Mouse (Mus musculus): Measurements from ENCODE around the gene Cables2.
"Not testable (repeated sequence)": the region's sequence is repeated elsewhere in the genome, so short reads cannot be mapped to it uniquely, and the experiment has no call there.

Cables2 gene

DNA sequence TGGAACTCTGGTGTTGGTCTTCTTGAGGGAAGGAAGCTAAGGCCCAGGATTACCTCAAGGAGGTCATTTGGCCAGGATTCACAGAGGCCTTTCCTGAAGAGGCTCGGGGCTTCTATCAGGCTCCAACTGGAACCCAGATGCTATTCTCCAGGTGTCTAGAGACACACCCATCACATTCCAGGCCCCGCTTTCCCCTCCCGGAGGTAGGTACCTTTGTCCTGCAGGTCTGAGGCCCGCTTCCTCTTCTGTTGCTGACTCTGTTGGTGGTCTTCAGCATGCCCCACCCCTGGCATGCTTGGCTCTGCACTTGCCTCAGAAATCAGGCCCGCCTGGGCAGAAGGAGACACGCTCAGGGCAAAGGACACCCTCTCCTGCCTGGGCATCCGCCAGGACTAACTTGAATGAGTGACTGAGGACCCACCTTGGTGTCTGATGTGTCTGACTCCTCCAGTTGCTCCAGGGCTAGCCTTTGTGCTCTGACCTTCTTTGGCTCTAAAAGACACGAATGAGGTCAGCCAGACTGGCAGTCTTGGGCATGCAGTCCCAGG lies 4.6 kb upstream of the Cables2 start:
- DNase-seq: no peak

DNA sequence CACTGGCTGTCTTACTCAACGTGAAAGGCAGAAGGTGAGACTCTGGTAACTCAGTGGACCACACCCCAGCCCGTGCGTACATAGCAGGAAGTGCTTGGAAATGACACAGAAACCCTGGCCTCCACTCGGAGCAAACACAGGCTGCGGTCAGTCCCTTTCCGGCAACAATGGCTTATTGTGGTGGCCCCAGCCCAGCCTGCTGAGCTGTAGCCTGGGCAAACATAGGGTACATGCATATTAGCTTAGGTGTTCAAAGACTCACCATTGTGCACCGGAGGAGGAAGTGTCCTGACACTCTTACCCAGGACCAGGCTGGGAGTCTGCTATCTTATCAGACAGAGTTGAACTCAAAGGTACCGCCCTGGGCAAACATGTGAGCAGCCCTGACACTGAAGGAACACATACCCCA lies 3.6 kb upstream of the Cables2 start:
- DNase-seq: no peak

- no peak for DNase-seq
These were observed 3.1 kb upstream of the Cables2 start for GRCm38 (mm10) chr2:180276385-180276784.

GRCm38 (mm10) chr2:180275836-180276235 lies 2.5 kb upstream of the Cables2 start:
- DNase-seq: peak; percentile 34 to 43

- no peak for DNase-seq
These were observed 1.2 kb upstream of the Cables2 start for GRCm38 (mm10) chr2:180274523-180274922.

- DNase-seq: peak in 1 of 2 experiments; percentile 48
These were observed 393 bp downstream of the Cables2 start for GRCm38 (mm10) chr2:180272884-180273321.

DNA sequence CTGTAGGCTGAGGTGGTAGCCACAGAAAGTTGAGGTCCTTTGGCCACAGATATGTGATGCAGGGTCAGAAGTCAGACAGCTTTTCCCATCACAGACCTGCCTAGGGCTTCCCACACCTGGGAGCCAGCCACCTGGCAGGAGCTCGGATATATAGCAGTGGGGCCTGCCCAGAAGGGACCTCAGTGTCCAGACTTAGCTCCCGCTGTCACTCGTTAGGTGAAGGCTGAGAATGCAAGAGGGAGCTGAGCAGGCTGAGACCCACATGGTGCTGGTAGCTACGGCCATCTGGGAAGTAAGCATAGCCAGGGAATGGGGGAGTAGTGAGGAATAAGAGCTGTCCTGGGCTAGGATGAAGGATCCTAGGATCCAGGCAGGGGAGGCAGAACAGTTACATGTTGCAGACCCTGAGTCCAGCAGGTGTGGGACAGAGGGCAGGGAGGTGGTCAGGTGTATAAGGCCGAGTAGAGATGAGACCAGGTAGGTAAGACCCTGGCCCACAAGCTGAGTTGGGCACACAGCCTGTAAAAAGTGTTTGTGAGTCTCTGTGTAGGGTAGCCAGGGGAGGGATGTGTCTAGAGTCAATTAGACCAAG lies 1.4 kb downstream of the Cables2 start:
- no peak for DNase-seq

DNA sequence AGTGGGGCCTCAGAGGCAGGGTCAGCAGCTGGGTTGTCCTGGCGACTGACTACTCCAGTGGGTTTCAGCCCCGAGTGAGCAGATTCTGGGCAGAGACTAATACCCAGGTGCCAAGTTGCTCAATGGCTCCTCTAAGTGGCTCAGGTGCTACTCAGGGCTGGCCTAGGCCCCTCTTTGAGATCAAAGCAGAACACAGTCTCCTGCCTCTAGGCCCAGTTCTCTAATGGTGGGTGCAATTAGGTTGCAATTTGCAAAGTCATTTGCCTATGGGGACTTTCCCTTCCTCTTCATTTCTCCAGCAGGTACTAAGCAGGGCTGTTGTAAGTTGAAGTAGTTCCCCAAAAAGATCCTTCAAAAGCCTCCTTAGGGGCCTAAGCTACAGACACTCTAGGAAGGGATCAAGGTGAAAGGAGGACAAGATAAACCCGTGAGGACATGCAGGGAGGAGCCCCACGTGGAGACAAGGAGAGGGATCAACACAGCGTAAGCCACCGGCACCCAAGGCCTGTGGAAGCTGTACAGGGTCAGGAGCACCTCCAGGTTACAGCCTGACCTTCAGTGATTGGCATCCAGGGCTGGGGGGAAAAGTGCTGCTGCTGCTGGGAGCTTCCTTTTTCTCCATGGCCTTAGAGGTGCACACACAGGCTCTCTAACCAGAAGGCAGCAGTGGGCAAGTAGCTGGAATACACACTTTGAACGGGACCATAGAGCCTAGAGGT lies 2.6 kb downstream of the Cables2 start:
- no peak for DNase-seq

DNA sequence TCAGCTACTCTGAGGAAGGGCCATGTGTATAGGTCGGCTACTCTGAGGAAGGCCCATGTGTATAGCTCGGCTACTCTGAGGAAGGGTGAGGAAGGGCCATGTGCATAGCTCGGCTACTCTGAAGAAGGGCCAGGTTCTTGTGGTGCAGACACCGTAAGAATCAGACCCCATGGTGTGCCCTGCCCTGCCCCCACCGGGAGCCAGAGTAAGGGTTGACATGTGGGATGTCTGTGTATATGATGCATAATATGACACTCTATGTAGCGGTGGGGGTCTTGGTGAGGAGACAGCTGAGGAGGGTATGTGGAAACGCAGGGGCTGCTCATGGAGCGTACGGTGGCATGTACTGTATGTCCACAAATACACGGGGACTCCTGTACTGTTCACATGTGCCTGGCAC lies 4.0 kb downstream of the Cables2 start:
- no peak for DNase-seq

DNA sequence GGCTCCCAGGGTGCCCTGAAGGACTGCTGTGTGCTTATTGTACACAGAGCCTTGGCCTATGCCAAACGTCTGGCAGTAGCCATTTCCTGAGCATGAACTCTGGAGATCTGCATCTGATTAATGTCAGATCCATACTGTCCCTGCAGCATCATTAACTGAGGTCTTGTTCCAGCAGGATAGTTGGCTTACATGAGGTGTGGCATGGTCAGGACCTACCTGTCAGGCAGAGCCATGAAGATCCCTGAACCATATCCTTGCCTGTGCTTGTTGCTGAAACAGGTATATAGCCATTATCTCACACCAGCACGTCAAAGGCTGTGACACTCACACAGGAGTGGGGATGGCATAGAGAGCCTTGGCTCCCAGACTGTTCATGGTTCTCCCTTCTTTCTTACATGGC lies 5.3 kb downstream of the Cables2 start:
- DNase-seq: no peak

DNA sequence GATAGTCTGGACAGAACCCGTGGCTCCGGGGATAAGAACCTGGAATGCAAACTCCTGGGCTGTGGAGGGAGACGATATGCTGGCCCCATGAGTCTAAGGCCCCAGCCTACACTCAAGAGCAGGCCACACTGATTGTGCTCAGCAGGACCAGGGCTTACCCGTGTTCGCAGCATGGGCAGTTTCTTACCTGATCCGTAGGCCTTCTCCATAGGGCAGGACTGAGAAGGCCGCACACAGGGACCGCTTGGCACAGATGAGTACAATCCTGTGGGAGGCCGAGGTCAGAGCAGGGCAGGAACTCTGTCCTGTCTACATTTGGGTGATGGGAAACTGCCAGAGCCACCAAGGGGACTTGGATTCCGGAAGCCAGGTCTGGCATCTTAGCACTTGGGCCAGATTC lies 10.4 kb downstream of the Cables2 start:
- DNase-seq: no peak

- DNase-seq: no peak
These were observed 10.9 kb downstream of the Cables2 start for GRCm38 (mm10) chr2:180262441-180262840.

GRCm38 (mm10) chr2:180261901-180262300 lies 11.4 kb downstream of the Cables2 start:
- DNase-seq: no peak

DNA sequence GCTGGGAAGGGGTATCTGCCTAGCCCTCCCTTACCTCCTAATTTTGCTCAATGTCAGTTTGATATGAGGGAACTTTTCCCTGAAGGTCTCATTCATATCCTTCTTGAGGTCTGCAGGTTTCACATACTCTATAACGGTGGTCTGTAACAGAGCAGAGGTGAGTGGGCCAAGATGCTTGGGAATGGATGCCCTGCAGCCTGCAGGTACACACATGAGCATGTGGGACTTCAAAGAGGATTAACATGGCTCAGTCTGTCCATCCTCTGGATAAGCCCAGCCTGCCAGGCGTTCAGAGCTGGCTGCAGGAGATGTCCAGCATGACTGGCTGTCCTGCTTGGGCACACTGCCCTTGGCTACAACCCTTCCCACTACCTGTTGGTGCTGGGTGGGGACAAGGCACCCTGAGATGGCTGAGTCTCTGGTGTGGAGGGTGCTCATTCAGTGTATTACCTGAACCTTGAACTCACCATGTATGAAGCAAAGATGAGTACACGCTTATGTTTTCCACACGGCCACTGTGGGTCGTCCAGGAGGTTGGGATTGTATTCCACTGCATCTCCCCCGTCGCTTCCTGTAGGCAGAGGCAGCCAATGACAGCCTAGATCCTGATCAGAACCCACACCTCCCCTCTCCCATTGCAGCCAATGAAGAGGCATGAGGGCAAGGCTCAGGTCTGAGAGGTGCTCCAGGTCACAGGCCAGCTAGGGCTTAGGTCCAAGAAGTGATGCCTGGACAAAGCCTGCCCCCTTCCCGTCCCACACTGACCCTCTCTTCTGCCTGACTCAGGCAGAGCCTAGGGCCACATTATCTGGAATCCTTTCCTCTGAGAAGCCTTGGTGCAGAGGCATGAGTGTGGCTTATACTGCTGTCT lies 12.5 kb downstream of the Cables2 start:
- DNase-seq: no peak

GRCm38 (mm10) chr2:180259826-180260609 lies 13.3 kb downstream of the Cables2 start:
- DNase-seq: not testable (repeated sequence)

GRCm38 (mm10) chr2:180258951-180259484 lies 14.3 kb downstream of the Cables2 start:
- not testable (repeated sequence) for DNase-seq

DNA sequence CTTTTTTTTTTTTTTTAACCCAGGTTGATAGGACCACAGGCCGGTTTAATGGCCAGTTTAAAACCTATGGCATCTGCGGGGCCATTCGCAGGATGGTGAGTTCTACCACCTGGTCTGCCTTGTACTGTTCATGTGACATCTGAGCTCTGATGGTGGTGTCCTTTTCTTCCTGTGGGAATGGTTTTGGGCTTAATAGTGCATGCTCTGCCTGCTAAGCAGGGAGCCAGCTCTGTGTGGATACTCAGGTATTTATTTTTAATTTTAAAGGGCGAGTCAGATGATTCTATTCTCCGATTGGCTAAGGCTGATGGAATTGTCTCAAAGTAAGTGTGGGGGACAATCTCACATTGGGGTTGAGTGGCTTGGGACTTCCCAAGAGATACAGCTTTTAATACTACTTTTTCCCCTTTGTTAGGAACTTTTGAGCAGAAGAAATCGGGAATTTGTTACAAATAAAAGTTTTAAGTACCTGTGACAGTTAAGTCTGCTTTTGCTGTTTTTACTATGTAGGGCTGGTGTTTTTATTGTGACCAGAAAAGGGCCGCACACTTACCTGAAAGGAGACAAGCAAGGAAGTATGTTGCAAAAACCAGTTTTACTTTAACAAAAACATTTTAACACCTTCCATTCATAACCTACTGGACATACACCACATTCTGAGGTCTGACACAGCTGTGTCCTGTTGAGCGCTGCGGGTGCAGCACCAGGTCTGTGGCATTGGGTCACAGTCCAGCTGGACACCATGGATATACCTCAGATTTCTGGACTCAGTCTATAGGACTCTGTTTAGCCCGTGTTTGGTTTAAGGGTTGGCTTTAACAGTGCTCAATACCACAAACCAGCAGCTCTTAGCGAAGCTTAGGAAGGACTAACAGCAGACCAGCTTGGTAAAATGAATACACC lies 15.1 kb downstream of the Cables2 start:
- DNase-seq: no peak

GRCm38 (mm10) chr2:180257001-180257521 lies 16.2 kb downstream of the Cables2 start, which contains the start of gene Rps21:
Gene Rps21 (plus strand): TSS chr2:180257377.
- DNase-seq: peak; percentile 93 to 96

DNA sequence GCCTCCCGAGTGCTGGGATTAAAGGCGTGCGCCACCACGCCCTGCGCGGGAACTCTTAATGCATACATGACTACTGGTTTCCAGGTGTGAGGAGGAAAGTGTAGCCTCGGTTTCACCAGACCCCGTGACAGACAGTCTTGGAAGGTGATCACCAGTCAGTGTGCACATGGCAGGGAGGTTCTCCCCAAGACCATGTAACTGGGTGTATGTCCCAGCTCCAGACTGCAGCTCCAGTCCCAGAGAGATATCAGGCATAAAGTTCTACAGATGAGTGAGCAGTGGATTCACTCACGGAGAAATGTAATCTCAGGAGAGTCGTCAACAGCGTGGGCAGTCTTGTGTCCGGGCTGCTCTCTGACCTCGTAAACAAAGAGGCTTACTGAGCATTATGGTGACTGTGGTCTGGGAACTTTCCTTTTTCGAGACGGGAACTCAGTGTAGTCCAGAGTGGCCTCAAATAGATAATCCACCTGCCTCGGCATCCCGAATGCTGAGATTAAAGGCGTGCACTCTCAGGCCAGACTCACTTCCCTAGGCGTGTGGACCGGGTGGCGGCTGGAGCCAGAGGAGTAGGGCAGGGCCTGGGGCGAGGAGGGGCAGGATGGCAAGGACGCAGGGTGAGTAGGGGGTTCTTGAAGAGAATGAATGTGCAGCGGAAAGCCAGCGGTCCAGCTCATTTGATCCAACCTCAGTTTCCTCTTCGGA lies 16.8 kb downstream of the Cables2 start:
- no peak for DNase-seq

GRCm38 (mm10) chr2:180255701-180256100 lies 17.6 kb downstream of the Cables2 start:
- DNase-seq: no peak

Data from thymus, adult 18-20 months (tissue).